Mouse (Mus musculus) urinary bladder, postnatal 4 days (tissue): ENCODE data around the gene Inka2.

Experiments
- DNase-seq, 2 experiments: peaks; one replicate each; pipeline ENCODE4 v3.0.0; 2021 to 2022; ENCODE audit warnings: low spot score in 2 of 2

Inka2 gene

GRCm38 (mm10) chr3:105722510-105722909 lies 18.1 kb downstream of the Inka2 start:
- no peak for DNase-seq

- no peak for DNase-seq
Observed at GRCm38 (mm10) chr3:105726037-105726436, 21.6 kb downstream of the Inka2 start.

GRCm38 (mm10) chr3:105732360-105732759 lies 28.0 kb downstream of the Inka2 start:
- DNase-seq, result no peak

GRCm38 (mm10) chr3:105733538-105733937 lies 29.1 kb downstream of the Inka2 start:
- DNase-seq, result no peak

- no peak for DNase-seq
Observed at GRCm38 (mm10) chr3:105735285-105735684, 30.9 kb downstream of the Inka2 start.

- DNase-seq, result no peak
Observed at GRCm38 (mm10) chr3:105736148-105736547, 31.7 kb downstream of the Inka2 start.

- no peak for DNase-seq
Observed at GRCm38 (mm10) chr3:105737070-105737469, 32.7 kb downstream of the Inka2 start.

GRCm38 (mm10) chr3:105737666-105738065 lies 33.3 kb downstream of the Inka2 start:
- no peak for DNase-seq

GRCm38 (mm10) chr3:105746542-105746941 lies 42.1 kb downstream of the Inka2 start:
- DNase-seq, result no peak

GRCm38 (mm10) chr3:105750810-105751209 lies 46.4 kb downstream of the Inka2 start:
- no peak for DNase-seq

- no peak for DNase-seq
Observed at GRCm38 (mm10) chr3:105754184-105754583, 49.8 kb downstream of the Inka2 start.

- no peak for DNase-seq
Observed at GRCm38 (mm10) chr3:105755123-105755522, 50.7 kb downstream of the Inka2 start.

GRCm38 (mm10) chr3:105756505-105756904 lies 52.1 kb downstream of the Inka2 start:
- DNase-seq, result no peak

GRCm38 (mm10) chr3:105757323-105758083 lies 53.1 kb downstream of the Inka2 start:
- DNase-seq, result no peak

- DNase-seq, result no peak
Observed at GRCm38 (mm10) chr3:105758098-105758497, 53.7 kb downstream of the Inka2 start.

GRCm38 (mm10) chr3:105758658-105759057 lies 54.3 kb downstream of the Inka2 start:
- DNase-seq, result no peak

- no peak for DNase-seq
Observed at GRCm38 (mm10) chr3:105760063-105760462, 55.7 kb downstream of the Inka2 start.

GRCm38 (mm10) chr3:105763132-105763851 lies 58.9 kb downstream of the Inka2 start:
- DNase-seq, result no peak

GRCm38 (mm10) chr3:105768529-105768928 lies 64.1 kb downstream of the Inka2 start:
- DNase-seq, result no peak

GRCm38 (mm10) chr3:105769380-105769779 lies 65.0 kb downstream of the Inka2 start:
- no peak for DNase-seq
